Mouse (Mus musculus) intestine, embryonic 15.5 days (tissue): ENCODE results near the gene Galt. TPM values are rescaled to one million over a fixed set of nuclear protein-coding genes. Genes with fewer than 3 reads are reported as not detected.
"Not testable (repeated sequence)": the region's sequence is repeated elsewhere in the genome, so short reads cannot be mapped to it uniquely, and the experiment has no call there.

Experiments
- ATAC-seq: fragments of 200-750 bp; cut with Nextera tagmentation; 2 replicates; pipeline ENCODE4 v1.8.0; 2017; ENCODE audit warnings: moderate TSS enrichment, moderate library complexity
- H3K27ac ChIP-seq: fragments of 300-500 bp; sonication (generic); 2 replicates; pipeline ENCODE4 v1.5.1; 2015; ENCODE audit warnings: mild to moderate bottlenecking, inconsistent platforms
- H3K27me3 ChIP-seq: fragments of 300-500 bp; sonication (generic); replicated peaks from 2 replicates; pipeline ENCODE4 v1.6.1; 2015; ENCODE audit warnings: inconsistent platforms
- H3K36me3 ChIP-seq: fragments of 300-500 bp; sonication (generic); 2 replicates; pipeline ENCODE4 v1.6.1; 2015; ENCODE audit warnings: inconsistent platforms
- H3K4me1 ChIP-seq: fragments of 300-500 bp; sonication (generic); replicated peaks from 2 replicates; pipeline ENCODE4 v1.6.1; 2015; ENCODE audit warnings: inconsistent platforms
- H3K4me2 ChIP-seq: fragments of 300-500 bp; sonication (generic); replicated peaks from 2 replicates; pipeline ENCODE4 v1.6.1; 2015; ENCODE audit warnings: mild to moderate bottlenecking, inconsistent platforms
- H3K4me3 ChIP-seq: fragments of 300-500 bp; sonication (generic); replicated peaks from 2 replicates; pipeline ENCODE4 v1.5.1; 2015; ENCODE audit warnings: inconsistent platforms
- H3K9ac ChIP-seq: fragments of 300-500 bp; sonication (generic); 2 replicates; pipeline ENCODE4 v1.6.1; 2015; ENCODE audit warnings: inconsistent platforms
- H3K9me3 ChIP-seq: fragments of 300-500 bp; sonication (generic); 2 replicates; pipeline ENCODE4 v1.6.1; 2016; ENCODE audit warnings: inconsistent platforms
- WGBS: fragments of 180-500 bp; shearing (Covaris S2); methylation state at CpG from one replicate; pipeline ENCODE4 v1.1.7; 2015; 5-methylcytosine and 5-hydroxymethylcytosine counted together
- polyA plus RNA-seq: library from polyadenylated mRNA; unstranded; fragments of >200 nt; fragmentation: Nextera tagmentation; extraction: Ambion mirVana; gene quantifications from 2 replicates; pipeline ENCODE4 v1.2.1, GENCODE M21; 2015

Gene Galt
- polyA plus RNA-seq, 1 experiment from 2014 or later = 64.8 TPM

DNA sequence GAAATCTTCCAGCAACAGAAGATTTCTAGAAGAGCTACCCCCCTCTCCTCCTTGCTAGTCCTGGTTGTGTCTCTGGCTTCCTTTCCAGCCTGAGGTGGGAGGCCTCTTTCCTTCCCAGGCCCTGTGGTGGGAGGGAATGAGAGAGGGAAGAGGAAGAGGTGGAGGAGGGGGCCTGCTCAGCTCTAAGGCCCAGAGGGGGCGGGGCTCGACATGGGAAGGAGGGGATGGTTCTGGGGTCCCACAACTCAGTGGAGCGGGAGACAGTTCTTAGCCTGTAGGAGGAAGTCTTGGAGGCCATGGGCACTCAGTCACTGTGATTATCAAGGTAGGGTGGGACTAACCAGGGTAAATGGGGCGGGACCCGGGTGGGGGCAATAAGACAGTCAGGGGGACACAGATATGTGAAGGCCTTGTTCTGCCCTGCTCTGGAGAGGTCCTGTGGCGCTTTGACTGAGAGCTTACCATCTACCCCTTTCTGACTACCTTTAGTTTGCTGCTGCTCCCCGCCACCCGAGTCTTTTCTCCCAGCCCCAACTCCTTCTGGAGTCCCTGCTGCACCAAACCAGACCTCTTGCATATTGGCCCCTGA is 7.2 kb downstream of the Galt start:
- no peaks in the 10 kb centered on the region for H3K9me3 ChIP-seq
- 0 out of 2 replicates have a peak, but pooled peaks cover under 1% of the 10 kb centered on the region for H3K36me3 ChIP-seq
- 32% methylated on average over 8 of the region's 8 CpGs for WGBS
- peak overlapping the region; percentile 37 for H3K9ac ChIP-seq
- peak; percentile 14; the same call in 1 of the 2 replicates for ATAC-seq
- peaks cover 33% of the 10 kb centered on the region for H3K4me1 ChIP-seq
- H3K27me3 ChIP-seq = no peaks in the 10 kb centered on the region
- peak overlapping the region; percentile 74 for H3K4me2 ChIP-seq
- peak overlapping the region; percentile 92 for H3K27ac ChIP-seq
- peak overlapping the region; percentile 47 for H3K4me3 ChIP-seq

DNA sequence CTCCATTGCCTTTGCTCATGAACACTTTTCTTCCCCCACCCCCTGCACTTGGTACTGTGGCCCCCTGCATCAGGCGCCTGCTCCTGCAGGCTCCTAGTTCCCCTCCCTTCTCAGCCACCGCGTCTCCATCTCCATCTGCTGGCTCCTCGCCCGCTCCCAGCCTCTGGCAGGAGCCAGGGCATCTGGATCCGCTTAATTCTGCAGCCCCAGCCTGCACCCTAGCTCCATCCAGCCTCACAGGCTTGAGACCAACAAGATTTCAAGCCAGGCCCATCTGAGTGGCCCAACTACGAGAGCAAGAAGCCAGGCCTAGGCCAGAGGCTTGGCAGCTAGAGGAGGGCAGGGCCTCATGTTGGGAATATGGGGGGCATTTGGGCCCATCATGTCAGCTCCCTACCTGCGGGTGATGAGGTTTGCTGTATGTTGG is 7.7 kb downstream of the Galt start:
- H3K36me3 ChIP-seq, H3K27me3 ChIP-seq, H3K9me3 ChIP-seq, ATAC-seq: not testable (repeated sequence)
- 32% methylated on average over 8 of the region's 8 CpGs for WGBS
- Histone ChIP-seq H3K27ac (peak overlapping the region; percentile 92), H3K4me3 (peak overlapping the region; percentile 47), H3K4me1 (peaks cover 33% of the 10 kb centered on the region), H3K4me2 (peak overlapping the region; percentile 74), H3K9ac (peak overlapping the region; percentile 37)

DNA sequence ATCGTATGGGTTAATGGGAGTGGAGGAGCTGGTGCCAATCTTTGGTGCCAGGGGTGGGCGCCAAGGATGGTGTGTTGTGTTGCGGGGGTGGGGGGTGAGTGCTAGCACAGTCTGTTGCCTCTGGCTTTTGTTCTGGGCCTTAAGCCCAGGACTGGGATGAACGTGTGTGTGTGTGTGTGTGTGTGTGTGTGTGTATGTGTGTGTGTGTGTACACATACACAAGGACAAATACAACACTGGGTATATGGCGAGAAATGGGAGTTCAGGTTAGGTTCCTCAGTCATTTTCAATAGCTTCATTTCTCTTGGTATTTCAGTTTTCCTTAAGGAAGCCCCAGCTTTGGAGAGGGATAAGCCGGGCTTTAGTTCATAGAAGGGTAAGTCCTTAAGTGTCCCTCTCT is 8.1 kb downstream of the Galt start:
- not testable (repeated sequence) for H3K27ac ChIP-seq, ATAC-seq, H3K4me3 ChIP-seq, H3K9ac ChIP-seq, H3K4me2 ChIP-seq, H3K27me3 ChIP-seq, H3K36me3 ChIP-seq, H3K9me3 ChIP-seq
- WGBS = 81% methylated on average over 5 of the region's 6 CpGs
- H3K4me1 ChIP-seq = peaks cover 33% of the 10 kb centered on the region

DNA sequence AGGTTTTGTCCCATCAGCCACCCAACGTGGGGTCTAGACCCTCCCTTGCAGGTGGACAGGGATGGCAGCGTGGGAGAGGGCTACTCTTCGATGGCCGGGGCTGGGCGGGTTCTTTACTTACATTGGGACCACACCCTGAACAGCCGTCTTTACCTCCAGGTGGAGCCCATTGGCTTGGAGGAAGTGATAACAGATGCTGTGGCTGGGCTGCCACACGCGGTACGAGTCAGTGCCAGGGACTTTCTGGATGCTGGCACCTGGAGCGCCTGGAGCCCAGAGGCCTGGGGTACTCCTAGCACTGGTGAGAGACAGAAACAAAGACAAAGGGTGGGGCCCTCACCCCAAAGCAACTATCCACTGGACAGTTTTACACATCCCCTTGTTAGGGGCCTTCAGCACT is 12.3 kb downstream of the Galt start:
- H3K27ac ChIP-seq, H3K36me3 ChIP-seq, H3K4me3 ChIP-seq, H3K9me3 ChIP-seq, ATAC-seq, H3K9ac ChIP-seq, H3K4me2 ChIP-seq, H3K27me3 ChIP-seq, H3K4me1 ChIP-seq: not testable (repeated sequence)
- 78% methylated on average over 10 of the region's 10 CpGs for WGBS

DNA sequence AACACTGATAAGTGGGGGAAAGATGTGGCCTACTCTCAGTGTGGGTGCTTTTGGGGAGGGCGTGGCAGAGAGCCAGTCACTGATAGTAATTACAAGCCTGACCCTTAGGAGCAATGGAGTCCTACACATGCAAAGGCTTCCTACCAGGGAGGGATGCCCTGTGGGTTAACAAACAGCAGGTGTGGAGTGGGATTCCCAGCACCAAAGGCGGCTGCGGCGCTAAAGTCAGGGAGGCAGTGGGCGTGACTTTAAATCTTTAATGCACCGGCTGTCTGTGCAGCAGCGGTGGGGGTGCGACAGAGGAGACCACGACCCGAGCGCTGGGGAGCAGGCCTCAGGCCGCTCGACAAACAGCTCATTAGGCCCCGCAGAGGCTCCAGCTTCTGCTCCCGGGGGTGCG is 17.9 kb downstream of the Galt start:
- not testable (repeated sequence) for H3K4me1 ChIP-seq, H3K36me3 ChIP-seq, H3K9me3 ChIP-seq, H3K27me3 ChIP-seq, ATAC-seq, H3K9ac ChIP-seq
- Histone ChIP-seq H3K4me3 (peak overlapping the region; percentile 22; the same call in 1 of the 2 replicates), H3K4me2 (peak overlapping the region; percentile 51), H3K27ac (0 out of 2 replicates have a peak overlapping the region, but pooled peaks have one; percentile 36)
- 13% methylated on average over 7 of the region's 16 CpGs for WGBS

DNA sequence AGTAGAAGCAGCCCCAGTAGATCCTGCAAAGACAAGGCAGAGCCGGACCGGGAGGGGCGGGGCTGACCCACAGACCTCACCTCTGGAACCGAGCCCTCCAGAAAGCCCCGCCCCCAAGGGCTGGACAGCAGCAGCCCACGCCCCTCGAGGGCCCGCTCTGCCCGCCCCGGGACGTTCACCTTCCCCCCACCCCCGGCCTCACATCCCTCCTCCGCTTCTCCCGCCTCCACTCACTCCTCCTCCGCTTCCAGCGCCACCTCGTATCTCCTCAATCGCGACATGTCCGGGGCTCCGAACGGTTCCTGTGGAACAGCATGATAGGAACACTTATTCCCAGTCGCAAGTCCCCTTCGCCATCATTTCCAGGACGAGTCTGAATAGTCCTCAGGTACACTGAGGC is 18.5 kb downstream of the Galt start:
- H3K4me1 ChIP-seq, H3K9me3 ChIP-seq, H3K27me3 ChIP-seq, ATAC-seq, H3K36me3 ChIP-seq, H3K9ac ChIP-seq: not testable (repeated sequence)
- Histone ChIP-seq H3K4me2 (peak overlapping the region; percentile 53), H3K4me3 (peak overlapping the region; percentile 40), H3K27ac (0 out of 2 replicates have a peak overlapping the region, but pooled peaks have one; percentile 51)
- 1% methylated on average over 25 of the region's 25 CpGs for WGBS

DNA sequence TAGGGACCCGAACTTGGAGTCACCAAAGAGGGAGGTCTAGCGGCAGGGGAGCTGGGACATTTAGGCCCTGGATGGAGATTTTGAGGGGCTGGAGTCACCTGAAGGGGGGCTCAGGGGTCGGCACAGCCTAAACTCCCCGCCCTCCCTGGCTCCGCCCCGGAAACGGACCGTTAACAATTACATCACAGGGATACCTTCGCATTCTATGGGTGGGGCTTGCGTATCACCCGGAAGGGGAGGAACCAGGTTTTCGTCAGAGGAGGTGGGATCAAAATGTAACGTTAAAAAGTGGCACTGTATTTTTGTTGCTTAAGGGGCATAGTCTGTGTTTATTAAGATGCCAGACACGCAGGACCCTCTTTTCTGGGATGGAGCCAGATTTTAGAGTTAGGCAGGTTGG is 19.0 kb downstream of the Galt start, which contains the start of gene Ccl27a:
TSS of gene Ccl27a (minus strand) at position 246 of the 400 bp plus-strand sequence.
- H3K9me3 ChIP-seq, H3K36me3 ChIP-seq, H3K9ac ChIP-seq, ATAC-seq, H3K27me3 ChIP-seq, H3K4me1 ChIP-seq: not testable (repeated sequence)
- WGBS = 3% methylated on average over 12 of the region's 14 CpGs
- Histone ChIP-seq H3K4me3 (peak within 1 kb of the TSS; percentile 40), H3K4me2 (peak within 1 kb of the TSS; percentile 53), H3K27ac (0 out of 2 replicates have a peak within 1 kb of the TSS, but pooled peaks have one; percentile 51)

DNA sequence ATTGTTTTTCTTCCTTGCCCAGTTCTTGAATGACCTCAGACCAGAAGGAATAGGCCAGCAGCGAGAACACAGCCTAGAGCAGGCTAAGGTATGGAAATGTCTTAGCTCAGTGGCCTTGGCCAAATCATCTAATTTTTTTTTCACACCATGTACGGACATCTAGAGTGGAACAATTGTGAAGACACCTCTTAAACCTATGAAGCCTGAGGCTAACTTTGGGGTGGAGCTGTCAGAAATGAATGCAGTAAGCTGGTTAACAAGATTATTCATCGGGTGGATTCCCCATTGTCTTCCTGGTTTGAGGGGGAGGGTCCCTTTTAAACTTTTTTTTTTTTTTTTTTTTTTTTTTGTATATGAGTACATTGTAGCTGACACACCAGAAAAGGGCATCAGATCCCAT is 19.5 kb downstream of the Galt start:
- H3K27ac ChIP-seq = 0 out of 2 replicates have a peak overlapping the region, but pooled peaks have one; percentile 22
- not testable (repeated sequence) for H3K27me3 ChIP-seq, H3K9ac ChIP-seq, H3K9me3 ChIP-seq, H3K36me3 ChIP-seq, H3K4me1 ChIP-seq, ATAC-seq
- peak overlapping the region; percentile 46 for H3K4me2 ChIP-seq
- WGBS = 60% methylated on average over 3 of the region's 3 CpGs
- peak overlapping the region; percentile 40; the same call in 1 of the 2 replicates for H3K4me3 ChIP-seq

DNA sequence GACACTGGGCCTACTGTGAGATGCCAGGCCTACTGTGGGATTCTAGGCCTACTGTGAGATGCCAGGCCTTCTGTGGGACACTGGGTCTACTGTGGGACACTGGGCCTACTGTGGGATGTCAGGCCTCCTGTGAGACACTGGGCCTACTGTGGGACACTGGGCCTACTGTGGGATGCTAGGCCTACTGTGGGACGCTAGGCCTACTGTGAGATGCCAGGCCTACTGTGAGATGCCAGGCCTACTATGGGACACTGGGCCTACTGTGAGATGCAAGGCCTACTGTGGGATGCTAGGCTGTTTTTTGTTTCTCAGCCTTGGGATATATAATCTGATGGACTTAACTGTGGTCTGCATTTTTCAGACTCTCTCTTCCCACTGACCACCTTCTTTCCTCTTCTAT is 20.8 kb downstream of the Galt start:
- not testable (repeated sequence) for H3K9me3 ChIP-seq, H3K4me2 ChIP-seq, H3K27me3 ChIP-seq, ATAC-seq, H3K27ac ChIP-seq, H3K4me3 ChIP-seq, H3K4me1 ChIP-seq, H3K9ac ChIP-seq, H3K36me3 ChIP-seq
- 90% methylated on average over 1 of the region's 1 CpGs for WGBS

DNA sequence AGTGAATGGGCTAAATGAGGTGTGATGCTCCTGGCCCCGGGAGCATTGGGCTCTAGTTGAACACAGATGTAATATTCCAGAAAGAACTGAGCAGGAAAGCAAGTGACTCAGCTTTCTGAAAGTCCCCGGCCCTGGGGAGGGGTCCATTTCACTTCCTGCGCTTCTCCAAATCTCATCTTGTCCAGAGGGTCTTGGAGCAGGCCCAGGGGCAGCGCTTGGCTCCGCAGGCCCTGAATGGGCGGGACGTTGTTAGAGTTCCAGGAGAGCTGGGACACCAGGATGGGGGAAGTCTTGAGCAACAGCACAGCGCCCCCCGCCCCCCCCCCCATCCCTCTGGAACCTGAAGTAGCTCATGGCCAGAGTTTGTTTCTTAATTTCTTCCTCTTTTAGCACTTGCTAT is 26.2 kb downstream of the Galt start:
- H3K27ac ChIP-seq, H3K9me3 ChIP-seq, H3K4me3 ChIP-seq, H3K27me3 ChIP-seq, H3K4me1 ChIP-seq, H3K4me2 ChIP-seq, H3K9ac ChIP-seq, ATAC-seq, H3K36me3 ChIP-seq: not testable (repeated sequence)
- WGBS = 38% methylated on average over 9 of the region's 9 CpGs

DNA sequence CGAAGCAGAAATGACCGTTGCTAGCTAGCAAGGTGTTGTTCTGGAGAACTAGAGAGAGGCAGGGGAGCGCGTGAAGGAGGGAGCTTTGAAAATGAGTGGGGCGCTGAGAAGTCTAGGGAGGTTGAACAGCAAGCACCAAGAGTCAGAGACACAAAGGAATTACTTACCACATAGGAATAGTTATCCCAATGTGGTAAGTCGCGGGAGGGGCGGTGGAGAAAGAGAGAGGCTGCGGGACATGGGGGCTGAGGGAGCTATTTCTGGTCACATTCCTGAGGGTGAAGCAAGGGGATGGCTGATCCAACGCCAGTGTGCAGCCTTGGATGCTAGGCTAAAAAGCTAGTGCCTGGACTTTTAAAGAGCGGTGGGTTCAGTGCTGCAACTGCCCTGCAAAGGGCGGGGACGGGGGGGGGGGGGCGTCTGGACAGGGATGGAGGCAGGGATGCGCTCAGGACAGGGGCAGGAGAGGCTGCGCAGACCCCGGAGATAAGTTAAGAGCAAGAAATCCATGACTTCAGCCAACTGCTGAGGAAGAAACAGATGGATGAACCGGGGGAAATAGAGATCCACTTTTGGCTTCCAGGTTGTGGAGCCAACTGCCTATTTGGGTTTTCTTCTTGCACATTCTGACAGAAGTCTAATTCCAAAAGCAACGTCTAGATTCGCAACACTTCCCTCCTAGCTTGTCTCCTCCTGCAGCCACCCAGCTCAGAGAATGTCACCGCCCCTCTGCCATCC is 26.9 kb downstream of the Galt start:
- not testable (repeated sequence) for H3K36me3 ChIP-seq, H3K9me3 ChIP-seq, H3K4me2 ChIP-seq, H3K4me3 ChIP-seq, H3K27ac ChIP-seq, H3K4me1 ChIP-seq, ATAC-seq, H3K27me3 ChIP-seq, H3K9ac ChIP-seq
- WGBS = 30% methylated on average over 20 of the region's 21 CpGs

DNA sequence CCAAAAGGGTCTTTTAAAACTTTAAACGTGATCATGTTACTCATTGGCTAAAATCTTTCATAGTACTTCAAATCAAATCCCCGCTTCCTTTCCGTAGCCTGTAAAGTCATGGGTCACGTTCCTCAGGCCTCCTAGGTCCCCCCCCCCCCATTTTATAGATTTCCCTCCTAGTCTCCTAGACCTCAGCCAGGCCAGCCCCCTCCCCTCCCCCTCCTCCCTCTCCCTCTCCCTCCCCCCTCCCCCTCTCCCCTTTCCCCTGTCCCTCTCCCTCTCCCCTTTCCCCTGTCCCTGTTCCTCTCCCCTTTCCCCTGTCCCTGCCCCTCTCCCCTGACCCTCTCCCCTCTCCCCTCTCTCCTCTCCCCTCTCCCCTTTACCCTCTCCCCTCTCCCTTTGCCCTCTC is 27.7 kb downstream of the Galt start:
- H3K9ac ChIP-seq, H3K27me3 ChIP-seq, H3K36me3 ChIP-seq, ATAC-seq, H3K4me3 ChIP-seq, H3K4me1 ChIP-seq, H3K27ac ChIP-seq, H3K9me3 ChIP-seq, H3K4me2 ChIP-seq: not testable (repeated sequence)
- 41% methylated on average over 4 of the region's 4 CpGs for WGBS

DNA sequence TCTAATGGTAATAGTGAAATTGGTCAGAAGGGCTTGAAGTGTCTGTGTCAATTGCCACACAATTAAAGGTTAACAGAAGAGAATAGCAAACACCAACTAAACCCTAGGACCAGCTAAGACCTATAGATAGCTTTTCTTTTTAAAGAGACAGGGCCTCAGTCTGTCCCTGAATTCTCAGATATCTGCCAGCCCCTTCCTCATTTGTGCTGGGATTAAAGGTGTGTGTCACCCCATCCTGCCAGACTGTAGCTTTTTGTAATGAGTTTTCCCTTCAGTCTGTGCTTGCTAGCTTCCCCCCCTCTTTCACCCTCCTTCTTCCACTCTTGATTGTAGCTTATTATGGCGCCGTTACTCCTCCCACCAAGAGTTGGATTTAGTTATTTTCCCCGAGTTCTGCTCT is 28.2 kb downstream of the Galt start:
- WGBS = 47% methylated on average over 3 of the region's 3 CpGs
- not testable (repeated sequence) for H3K27ac ChIP-seq

More for the DNA sequence above, 28.2 kb downstream of the Galt start:
- H3K4me3 ChIP-seq, H3K4me2 ChIP-seq, H3K4me1 ChIP-seq, H3K27me3 ChIP-seq, H3K9ac ChIP-seq, H3K36me3 ChIP-seq, H3K9me3 ChIP-seq, ATAC-seq: not testable (repeated sequence)
